Mouse (Mus musculus): Measurements from ENCODE around the gene Fgg. TPM values are rescaled to one million over a fixed set of nuclear protein-coding genes. Genes with fewer than 3 reads are reported as not detected.

The Fgg gene
- not detected for total RNA-seq (2023)

DNA sequence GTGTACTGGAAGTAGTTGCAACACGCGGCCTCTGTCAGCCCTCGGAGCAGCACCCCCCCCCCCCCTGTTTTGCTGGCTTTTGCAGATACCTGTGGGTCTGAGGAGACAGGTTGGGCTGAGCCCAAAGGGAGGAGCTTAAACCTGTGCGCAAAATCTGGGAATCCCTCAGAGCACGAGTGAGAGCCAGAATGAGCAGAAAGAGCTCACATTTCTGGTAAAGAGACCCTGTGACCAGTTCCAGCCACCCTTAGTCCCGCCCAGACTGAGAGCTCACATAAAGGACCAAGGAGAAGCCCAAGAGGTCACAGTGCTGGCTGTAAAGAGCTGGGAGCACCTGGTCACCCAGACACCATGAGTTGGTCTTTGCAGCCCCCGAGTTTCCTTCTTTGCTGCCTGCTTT is at the start of gene Fgg:
Fgg (plus strand) TSS at position 168 of the 400 bp plus-strand sequence.

DNA sequence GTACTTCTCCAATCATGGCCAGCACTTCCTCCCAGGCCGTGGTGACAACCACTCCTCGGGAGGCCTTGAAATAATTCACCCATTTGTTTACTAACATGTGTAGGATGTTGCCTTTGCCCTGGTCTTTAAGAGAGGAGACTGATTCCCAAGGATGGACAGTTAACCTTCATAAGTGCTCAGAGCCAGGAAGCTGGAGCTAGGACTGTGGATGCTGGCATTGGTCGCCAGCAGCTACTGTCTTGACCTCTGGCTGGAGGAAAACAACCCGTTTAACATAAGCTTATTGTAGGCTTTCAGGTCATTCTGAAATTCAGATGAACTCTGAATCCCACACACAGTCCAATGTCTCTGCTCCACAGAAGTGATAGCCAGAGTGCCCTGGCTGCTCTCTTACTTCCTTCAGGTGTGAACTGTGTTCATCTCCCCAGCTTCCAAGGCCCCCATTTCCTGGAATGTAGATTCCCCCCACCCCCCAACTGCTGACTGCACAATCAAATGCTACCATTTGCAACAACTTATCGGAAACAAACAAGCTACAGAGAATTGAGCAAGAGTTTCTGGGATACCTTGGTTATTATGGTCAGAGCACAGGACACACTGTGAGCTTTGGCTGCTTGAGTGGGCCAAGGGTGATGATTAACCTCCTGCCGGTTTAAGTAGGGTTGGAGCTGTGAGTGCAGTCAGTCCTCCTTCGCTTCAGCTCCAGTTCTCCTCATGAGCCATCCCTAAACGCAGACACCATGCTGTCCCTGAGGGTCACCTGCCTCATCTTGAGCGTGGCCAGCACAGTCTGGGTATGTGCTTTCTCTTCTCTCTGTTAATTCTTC is 18.2 kb downstream of the Fgg start, which contains the start of gene Fga:
Fga (plus strand) TSS at position 602 of the 827 bp plus-strand sequence.

DNA sequence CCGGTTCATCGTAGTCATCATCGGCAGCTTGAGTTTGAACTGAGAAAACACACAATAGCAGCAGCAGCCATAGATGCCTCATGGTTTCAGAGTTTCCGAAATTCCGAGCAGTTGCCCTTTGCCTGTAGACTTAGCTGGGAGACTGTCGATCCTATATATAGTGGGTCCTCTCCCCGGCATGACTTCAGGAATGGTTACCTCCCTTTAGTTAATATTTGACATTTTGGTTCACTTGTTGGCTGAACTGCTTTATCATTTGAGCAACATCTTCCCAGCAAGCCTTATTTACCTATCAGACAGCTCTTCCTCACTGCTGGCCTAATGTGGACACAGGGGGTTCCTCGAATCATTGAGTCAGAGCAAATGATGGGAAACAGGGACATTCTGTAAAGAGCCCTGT is 42.2 kb downstream of the Fgg start, which contains the start of gene Fgb:
Fgb (minus strand) TSS at position 184 of the 400 bp plus-strand sequence.

DNA sequence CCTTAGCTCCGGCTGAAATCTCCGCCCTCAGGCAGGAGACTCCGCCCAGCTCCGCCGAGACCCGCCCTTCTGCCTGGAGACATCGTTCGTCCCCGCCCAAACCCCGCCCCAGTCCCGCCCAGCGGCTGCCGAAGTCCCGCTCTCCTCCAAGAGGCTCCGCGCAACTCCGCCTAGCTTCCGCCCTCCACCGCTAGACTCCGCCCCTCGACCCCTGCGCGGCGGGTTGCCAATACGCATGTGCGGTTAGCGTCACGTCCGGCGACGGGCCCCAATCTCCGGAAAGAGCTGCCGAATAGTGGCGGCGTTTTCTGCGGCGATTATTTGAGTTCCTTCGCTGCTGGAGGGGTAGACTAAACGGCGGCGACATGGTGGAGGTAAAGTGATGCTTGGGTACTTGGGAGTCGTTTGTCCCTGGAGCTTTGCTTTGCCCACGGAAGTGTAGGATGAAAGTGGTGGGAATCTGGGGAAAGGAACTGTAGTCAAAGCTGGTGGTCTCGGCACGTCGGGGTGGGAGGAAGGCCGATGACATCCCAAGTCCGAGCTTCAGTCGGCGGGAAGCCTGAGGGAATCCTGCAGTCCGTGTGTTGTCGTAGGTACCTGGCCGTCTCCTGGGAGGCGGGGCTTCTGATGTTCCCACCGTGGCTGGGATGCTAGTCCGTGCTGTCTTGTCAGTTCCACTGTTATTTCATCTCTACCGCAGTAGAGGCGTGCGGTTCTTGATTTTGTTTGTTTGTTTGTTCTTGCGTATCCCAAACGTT is 47.9 kb downstream of the Fgg start, which contains the start of gene Plrg1:
Plrg1 (plus strand) TSS at position 242 of the 758 bp plus-strand sequence.

Other genes with a start within 250 kb of the Fgg start
- not detected for gene Rbm46, start 131.2 kb upstream of the Fgg start, total RNA-seq (2023)
- gene Lrat, start 103.8 kb upstream of the Fgg start, total RNA-seq (2023): not detected
- gene Fga, start 18.4 kb downstream of the Fgg start, total RNA-seq (2023): not detected
- not detected for gene Fgb, start 42.1 kb downstream of the Fgg start, total RNA-seq (2023)
- gene Plrg1, start 47.8 kb downstream of the Fgg start, total RNA-seq (2023): 10 to 100 TPM; 73.0 to 77.0 TPM
- gene Dchs2, start 120.2 kb downstream of the Fgg start, total RNA-seq (2023): not detected